Mouse (Mus musculus) liver, embryonic 14.5 days (tissue): Measurements from ENCODE around the gene Anxa2. TPM values are rescaled to one million over a fixed set of nuclear protein-coding genes. Genes with fewer than 3 reads are reported as not detected.

Source experiments
- ATAC-seq: fragments of 200-750 bp; cut with Nextera tagmentation; 2 replicates; pipeline ENCODE4 v1.8.0; 2017; ENCODE audit warnings: moderate number of reproducible peaks, mild to moderate bottlenecking, moderate library complexity; ENCODE audit not compliant: insufficient read depth
- DNase-seq, 3 experiments: peaks; one replicate each; pipeline ENCODE4 v3.0.0-alpha.2; 2012 to 2013; ENCODE audit warnings: low read depth in 3 of 3, low spot score in 3 of 3
- H3K27ac ChIP-seq: fragments of 300-500 bp; sonication (generic); 2 replicates; pipeline ENCODE4 v1.5.1; 2014; ENCODE audit warnings: moderate library complexity, mild to moderate bottlenecking, control low read depth, inconsistent platforms
- H3K27me3 ChIP-seq: fragments of 300-500 bp; sonication (generic); 2 replicates; pipeline ENCODE4 v1.6.1; 2014; ENCODE audit warnings: mild to moderate bottlenecking, low read length, moderate library complexity; ENCODE audit not compliant: control insufficient read depth, insufficient read depth
- H3K36me3 ChIP-seq: fragments of 300-500 bp; sonication (generic); replicated peaks from 2 replicates; pipeline ENCODE4 v1.6.1; 2014; ENCODE audit warnings: low read depth; ENCODE audit not compliant: control insufficient read depth, insufficient read depth
- H3K4me1 ChIP-seq, 2 experiments: fragments of 200-500 bp in 1 of 2; fragments of 300-500 bp in 1 of 2; sonication (generic) in 1 of 2; replicated peaks; 2 replicates each; pipeline ENCODE4 v1.6.1; 2012 to 2014; ENCODE audit warnings: antibody characterized with exemption in 1 of 2, inconsistent platforms in 1 of 2, low read length in 1 of 2; ENCODE audit not compliant: control insufficient read depth in 2 of 2, insufficient read depth in 2 of 2
- H3K4me2 ChIP-seq: fragments of 300-500 bp; sonication (generic); 2 replicates; pipeline ENCODE4 v1.6.1; 2014; ENCODE audit warnings: low read depth, mild to moderate bottlenecking, control low read depth, moderate library complexity
- H3K4me3 ChIP-seq, 2 experiments: fragments of 200-500 bp in 1 of 2; fragments of 300-500 bp in 1 of 2; sonication (generic) in 1 of 2; 2 replicates each; pipeline ENCODE4 v1.5.1; 2012 to 2014; ENCODE audit warnings: low read depth in 2 of 2, low read length in 2 of 2, mild to moderate bottlenecking in 2 of 2, control low read depth in 1 of 2, inconsistent platforms in 1 of 2, moderate library complexity in 1 of 2; ENCODE audit not compliant: insufficient read depth in 1 of 2
- H3K9ac ChIP-seq: fragments of 300-500 bp; sonication (generic); replicated peaks from 2 replicates; pipeline ENCODE4 v1.6.1; 2014; ENCODE audit warnings: mild to moderate bottlenecking, control low read depth, moderate library complexity
- H3K9me3 ChIP-seq: fragments of 300-500 bp; sonication (generic); 2 replicates; pipeline ENCODE4 v1.6.1; 2016; ENCODE audit warnings: low read length, mixed read lengths; ENCODE audit not compliant: control insufficient read depth
- CTCF ChIP-seq: IDR thresholded peaks from 2 replicates; pipeline ENCODE4 v1.5.1; 2016; ENCODE audit warnings: antibody characterized with exemption, low read depth, control low read depth
- EP300 ChIP-seq: IDR thresholded peaks from 2 replicates; pipeline ENCODE4 v1.6.1; 2016; ENCODE audit warnings: antibody characterized with exemption, low read depth
- WGBS: fragments of 180-500 bp; shearing (Covaris S2); extraction: QIAGEN DNeasy Blood & Tissue Kit; methylation state at CpG from one replicate; pipeline ENCODE4 v1.1.7; 2014; ENCODE audit not compliant: insufficient replicate concordance; 5-methylcytosine and 5-hydroxymethylcytosine counted together
- polyA plus RNA-seq, 2 experiments: library from polyadenylated mRNA; depleted of rRNA in 1 of 2; stranded (reverse) in 1 of 2; unstranded in 1 of 2; fragments of >200 nt; fragmentation: Nextera tagmentation in 1 of 2; extraction: Ambion mirVana in 1 of 2; gene quantifications; 2 replicates each; pipeline versions ENCODE4 v1.2.1 to v1.2.3; 2012 to 2014

Gene Anxa2
- polyA plus RNA-seq, 2 experiments: 65.6 to 99.8 TPM

- peaks cover 4% of the 10 kb centered on the region; the same call in 1 of the 2 replicates for H3K36me3 ChIP-seq
Observed at GRCm38 (mm10) chr9:69488510-69488909, 35.1 kb downstream of the Anxa2 start.

DNA sequence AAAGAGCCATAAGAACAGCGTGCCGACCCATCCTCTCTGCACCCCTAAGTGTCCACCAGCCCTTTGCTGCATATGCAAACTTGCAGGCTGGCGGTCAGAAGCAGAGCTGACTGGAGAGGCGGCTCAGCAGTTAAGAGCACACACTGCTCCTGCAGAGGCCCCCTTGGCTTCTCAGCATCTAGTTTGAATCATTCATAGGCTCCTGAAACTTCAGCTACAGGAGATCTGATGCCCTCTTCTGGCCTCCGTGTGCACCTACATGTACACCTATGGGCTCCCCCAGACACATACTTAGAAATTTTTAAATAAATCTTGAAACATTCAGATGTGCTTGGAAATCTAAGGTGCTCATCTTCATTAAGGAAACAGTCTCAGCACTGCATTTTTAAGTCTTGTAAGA lies 35.6 kb downstream of the Anxa2 start:
- 42% methylated on average over 5 of the region's 5 CpGs for WGBS
- H3K9me3 ChIP-seq: no peaks in the 10 kb centered on the region

More at GRCm38 (mm10) chr9:69488510-69488909, 35.1 kb downstream of the Anxa2 start:
- no peaks in the 10 kb centered on the region for H3K4me1 ChIP-seq
- no peak overlapping the region for H3K9ac ChIP-seq
- H3K27ac ChIP-seq: no peak overlapping the region
- DNase-seq (no peak), ATAC-seq (no peak)
- TF ChIP-seq CTCF (no peak), EP300 (no peak)
- WGBS: 41% methylated on average over 8 of the region's 8 CpGs
- H3K9me3 ChIP-seq: no peaks in the 10 kb centered on the region
- H3K4me3 ChIP-seq: no peak overlapping the region
- no peak overlapping the region for H3K4me2 ChIP-seq
- H3K27me3 ChIP-seq: no peaks in the 10 kb centered on the region

DNA sequence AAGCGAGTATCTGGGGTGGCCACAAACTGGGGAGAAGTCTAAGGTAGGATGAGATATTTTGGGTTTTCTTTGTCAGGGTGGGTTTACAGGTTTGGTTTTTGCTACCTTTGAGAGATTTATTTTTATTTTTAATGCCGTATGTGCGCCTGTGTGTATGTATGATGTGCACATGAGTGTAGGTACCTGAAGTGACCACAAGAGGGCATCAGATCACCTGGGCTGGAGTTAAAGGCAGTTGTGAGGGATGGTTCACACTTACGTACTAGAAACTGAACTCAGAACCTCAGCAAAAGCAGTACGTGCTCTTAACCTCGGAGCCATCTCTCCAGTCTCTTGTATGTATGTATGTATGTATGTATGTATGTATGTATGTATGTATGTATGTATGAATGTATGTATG lies 39.4 kb downstream of the Anxa2 start:
- WGBS: 79% methylated on average over 6 of the region's 6 CpGs
- Histone ChIP-seq H3K4me3 (no peak overlapping the region), H3K27ac (no peak overlapping the region), H3K4me1 (no peaks in the 10 kb centered on the region), H3K4me2 (no peak overlapping the region), H3K27me3 (no peaks in the 10 kb centered on the region), H3K9ac (no peak overlapping the region), H3K9me3 (no peaks in the 10 kb centered on the region), H3K36me3 (peaks cover 4% of the 10 kb centered on the region; the same call in 1 of the 2 replicates)
- ATAC-seq (no peak), DNase-seq (no peak)
- TF ChIP-seq CTCF (peak; percentile 45), EP300 (no peak)

More for the DNA sequence above, 35.6 kb downstream of the Anxa2 start:
- ATAC-seq (no peak), DNase-seq (no peak)
- H3K9ac ChIP-seq: no peak overlapping the region
- no peak overlapping the region for H3K27ac ChIP-seq
- H3K4me1 ChIP-seq: no peaks in the 10 kb centered on the region
- no peak overlapping the region for H3K4me3 ChIP-seq
- no peaks in the 10 kb centered on the region for H3K27me3 ChIP-seq
- no peak for TF ChIP-seq CTCF
- H3K36me3 ChIP-seq: peaks cover 4% of the 10 kb centered on the region; the same call in 1 of the 2 replicates
- H3K4me2 ChIP-seq: no peak overlapping the region

DNA sequence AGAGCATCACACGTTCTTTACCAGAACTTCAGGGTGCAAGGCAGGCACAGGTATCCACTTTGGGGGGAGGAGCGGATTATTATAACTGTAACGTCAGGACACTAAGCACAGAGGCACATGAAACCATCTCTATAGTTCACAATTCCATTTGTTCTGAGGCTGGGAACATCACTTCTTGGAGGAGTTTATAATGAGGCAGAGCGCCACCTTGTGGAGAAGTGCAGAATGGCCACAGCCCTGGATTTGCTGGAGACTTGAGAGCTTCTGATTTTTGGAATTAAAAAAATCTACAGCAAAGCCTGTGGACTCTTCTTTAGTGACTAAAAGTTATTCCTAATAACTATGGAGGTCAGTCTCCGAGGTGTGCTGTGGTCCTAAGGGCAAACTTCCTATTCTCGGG lies 49.1 kb downstream of the Anxa2 start:
- Histone ChIP-seq H3K27me3 (no peaks in the 10 kb centered on the region; the same call in 1 of the 2 replicates), H3K36me3 (no peaks in the 10 kb centered on the region), H3K9ac (no peak overlapping the region), H3K4me1 (no peaks in the 10 kb centered on the region), H3K4me3 (no peak overlapping the region), H3K4me2 (no peak overlapping the region), H3K9me3 (no peaks in the 10 kb centered on the region), H3K27ac (no peak overlapping the region)
- DNase-seq: peak in 2 of 3 experiments; percentile 9 to 14
- WGBS: 20% methylated on average over 6 of the region's 6 CpGs
- no peak for ATAC-seq
- TF ChIP-seq CTCF (peak; percentile 78), EP300 (no peak)

DNA sequence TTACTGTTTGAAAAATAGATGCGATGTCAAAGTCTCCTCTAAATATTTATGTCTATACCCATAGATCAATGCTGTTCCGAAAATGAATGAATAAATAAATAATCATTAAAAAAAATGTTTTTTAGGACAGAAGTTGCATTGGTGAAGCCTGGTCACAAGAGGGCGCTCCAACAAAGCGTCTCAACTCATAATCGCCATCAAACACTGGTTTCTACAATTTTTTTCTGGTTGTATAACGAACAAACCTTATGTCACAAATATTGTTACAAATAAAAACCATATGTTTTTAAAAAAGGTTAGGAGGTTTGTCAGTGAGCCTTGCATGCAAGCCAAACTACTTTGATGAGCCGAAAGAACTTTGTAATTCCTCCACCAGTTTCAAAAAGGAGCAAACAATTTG lies 52.2 kb downstream of the Anxa2 start:
- DNase-seq: no peak
- ATAC-seq: no peak
- Histone ChIP-seq H3K9ac (no peak overlapping the region), H3K9me3 (no peaks in the 10 kb centered on the region), H3K36me3 (no peaks in the 10 kb centered on the region), H3K27ac (no peak overlapping the region), H3K4me3 (no peak overlapping the region), H3K4me1 (no peaks in the 10 kb centered on the region), H3K27me3 (no peaks in the 10 kb centered on the region; the same call in 1 of the 2 replicates), H3K4me2 (no peak overlapping the region)
- no peak for TF ChIP-seq EP300
- TF ChIP-seq CTCF: peak; percentile 59
- WGBS: 12% methylated on average over 7 of the region's 7 CpGs
